Mouse (Mus musculus) heart, adult 8-10 months (tissue): ENCODE measurements around the gene Lman2l. TPM values are rescaled to one million over a fixed set of nuclear protein-coding genes. Genes with fewer than 3 reads are reported as not detected.
A peak's percentile ranks its signal among the peaks of the same experiment; 100 is the strongest.

Source experiments
- DNase-seq: peaks from one replicate; pipeline ENCODE4 v3.0.0; 2022; ENCODE audit warnings: low spot score
- total RNA-seq, 4 experiments: library from RNA; stranded (reverse); gene quantifications; 2 replicates each; pipeline ENCODE4 v1.2.4; 2022

Gene Lman2l
- total RNA-seq, 4 experiments from 2014 or later: 26.3 to 29.4 (median 27.8) TPM

DNA sequence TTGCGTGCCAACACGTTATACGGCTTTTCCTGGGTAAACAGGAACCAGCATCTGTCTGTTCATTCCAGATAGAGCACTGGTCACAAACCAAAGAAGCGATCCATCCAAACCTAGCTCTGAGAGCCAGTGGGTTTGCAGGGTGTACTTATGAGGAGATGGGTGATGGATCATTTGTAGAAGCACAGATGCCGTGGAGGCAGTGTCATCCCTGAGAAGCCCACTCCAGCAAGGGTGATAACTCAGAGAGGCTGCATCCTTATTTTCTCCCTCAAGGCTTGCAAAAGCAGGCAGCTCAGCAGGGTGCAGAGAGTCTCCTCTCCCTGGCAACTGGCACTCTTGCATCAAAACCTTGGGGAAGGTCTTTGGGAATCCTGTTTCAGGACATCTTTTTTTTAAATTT lies 13.1 kb upstream of the Lman2l start:
- no peak for DNase-seq

DNA sequence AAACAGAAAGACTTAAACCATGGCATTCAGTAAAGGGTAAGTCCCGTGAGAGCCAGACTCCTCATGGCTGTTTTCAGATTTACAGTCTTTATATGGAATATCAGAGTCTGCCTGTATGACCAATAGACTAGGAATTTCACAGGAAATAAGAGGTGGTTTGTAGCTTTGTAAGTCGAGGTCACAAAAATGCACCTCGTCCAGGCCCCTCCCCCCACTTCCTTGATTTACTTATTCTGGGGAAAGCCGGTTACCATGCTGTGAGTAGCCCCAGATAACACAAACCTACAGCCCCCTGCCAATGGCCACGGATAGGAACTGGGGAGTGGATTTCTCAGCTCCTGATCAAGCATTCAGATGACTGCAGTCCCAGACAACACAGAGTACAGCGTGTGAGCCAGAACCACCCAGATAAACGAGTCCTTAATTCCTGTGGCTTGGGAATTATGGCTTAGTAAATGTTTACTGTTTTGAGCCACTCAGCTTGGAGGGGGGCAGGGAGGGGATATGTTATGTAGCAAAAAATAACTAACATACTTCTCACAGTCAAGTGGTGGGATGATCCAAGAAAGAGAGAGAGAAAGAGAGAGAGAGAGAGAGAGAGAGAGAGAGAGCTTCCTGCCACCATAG lies 12.4 kb upstream of the Lman2l start:
- no peak for DNase-seq

DNA sequence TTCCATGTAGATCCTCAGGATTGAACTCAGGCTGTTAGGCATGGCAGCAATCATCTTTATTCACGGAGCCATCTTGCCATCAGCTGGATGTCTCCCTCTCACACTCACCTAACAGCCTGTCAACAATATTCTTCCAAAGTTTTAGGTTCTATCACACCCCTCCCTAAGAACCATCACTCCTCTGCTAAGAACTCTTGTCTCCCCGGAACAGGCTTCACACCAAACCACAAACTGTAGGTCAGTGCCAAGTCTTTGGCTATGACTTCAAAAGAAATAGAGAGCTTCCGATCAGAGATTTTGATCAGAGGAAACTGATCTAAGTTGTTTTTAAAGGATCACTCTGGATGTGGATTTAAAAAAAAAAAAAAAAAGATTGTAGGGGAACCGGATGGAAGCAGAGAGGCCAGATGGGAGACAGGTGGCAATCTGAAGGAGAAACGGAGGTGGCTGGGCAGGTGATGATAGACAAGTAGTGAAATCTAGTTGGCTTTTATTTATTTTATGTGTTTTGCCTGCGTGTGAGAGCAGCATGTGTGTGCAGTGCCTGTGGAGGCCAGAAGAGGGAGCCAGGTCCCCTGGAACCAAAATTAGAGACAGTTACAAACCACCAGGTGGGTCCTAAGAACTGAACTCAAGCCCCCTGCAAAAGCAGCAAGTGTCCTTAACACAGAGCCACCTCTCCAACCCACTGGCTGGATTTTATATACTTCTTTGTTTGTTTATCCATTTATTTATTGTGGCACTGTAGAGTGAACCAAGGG lies 9.2 kb upstream of the Lman2l start:
- no peak for DNase-seq

DNA sequence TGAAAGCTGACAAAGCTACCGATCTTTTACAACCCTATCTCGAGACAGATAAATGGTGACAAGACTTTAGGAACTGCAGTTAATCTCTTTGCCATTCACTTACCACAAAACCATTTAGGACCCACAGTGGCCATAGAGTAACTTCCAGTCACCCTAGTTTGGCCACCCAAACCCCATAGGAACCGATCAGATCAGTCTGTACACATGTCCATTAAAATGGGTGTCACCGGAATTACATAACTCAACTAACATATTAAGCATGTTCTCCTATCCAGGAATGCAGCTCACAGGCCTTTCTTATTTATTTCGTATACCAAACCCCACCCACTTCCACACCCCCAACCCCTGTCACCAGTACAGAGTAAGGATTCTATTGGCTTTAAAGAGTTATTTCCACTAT lies 1.8 kb upstream of the Lman2l start:
- no peak for DNase-seq

DNA sequence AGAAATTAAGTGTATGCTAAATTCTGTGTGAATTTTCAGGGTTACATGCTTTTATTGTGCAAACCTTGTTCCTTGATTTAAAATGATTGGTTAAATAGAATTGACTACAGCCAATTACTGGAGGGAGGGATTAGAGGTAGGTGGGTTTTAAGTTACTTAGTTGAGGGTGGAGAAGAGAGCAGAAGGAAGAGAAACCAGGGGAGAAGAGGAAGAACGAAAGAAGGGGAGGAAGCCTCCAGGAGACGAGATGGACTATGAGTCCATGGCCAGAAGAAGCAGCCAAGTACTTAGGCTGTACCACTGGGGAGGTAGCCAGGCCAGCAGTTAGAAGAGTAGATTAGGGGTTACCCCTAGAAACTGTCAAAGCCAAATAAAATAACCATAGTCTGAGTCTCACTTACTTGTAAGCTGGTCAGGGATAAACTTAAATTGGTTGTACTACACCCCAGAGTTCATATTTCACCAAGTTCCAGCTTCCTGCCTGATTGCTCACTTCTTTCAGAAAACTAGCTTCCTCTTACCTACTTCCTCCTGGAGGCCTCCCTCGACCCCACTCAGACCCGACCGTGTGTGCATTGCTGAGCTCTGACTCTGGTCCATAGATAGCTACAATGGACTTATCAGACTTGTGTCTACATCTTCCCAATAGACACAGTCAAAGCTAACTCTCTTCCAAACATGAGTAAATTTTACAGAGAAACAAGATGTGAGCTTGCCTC lies 1.2 kb upstream of the Lman2l start:
- DNase-seq: no peak

DNA sequence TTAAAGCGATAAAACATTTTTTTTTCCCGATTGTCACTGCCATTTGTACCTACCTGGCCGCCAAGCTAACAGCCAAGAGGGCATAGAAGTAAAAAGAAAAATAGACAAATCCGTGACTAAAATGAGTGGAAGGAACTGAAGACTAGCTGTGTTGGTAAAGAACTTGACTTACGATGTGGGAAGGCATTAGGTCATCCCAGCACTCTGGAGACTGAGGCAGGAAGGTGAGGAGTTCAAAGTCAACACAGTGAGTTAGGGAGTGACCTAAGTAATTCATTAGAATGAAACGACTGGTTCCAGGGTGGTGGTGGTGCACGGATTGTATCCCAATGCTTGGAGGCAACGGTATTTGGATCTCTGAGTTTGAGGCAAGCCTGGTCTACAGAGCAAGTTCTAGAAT lies 437 bp upstream of the Lman2l start:
- DNase-seq: no peak

DNA sequence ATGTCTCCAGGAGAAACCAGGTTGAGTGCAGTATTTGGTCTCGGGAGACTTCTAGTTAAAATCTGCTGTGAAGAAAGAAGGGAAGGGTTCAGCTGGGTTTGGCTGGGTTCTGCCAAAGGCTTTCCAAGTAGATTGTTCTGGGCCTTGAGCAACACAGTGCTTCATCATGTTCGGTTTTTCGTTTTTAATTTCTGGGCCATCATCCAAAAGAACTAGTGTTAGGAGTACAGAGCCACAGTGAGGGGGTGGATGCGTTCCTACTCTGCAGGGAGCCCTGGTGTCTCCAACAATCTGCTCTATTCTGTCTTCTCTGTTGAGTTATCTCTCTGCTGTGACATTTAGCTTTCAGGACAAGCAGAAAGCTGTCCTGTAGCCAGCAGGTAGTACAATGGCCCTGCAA lies 4.0 kb downstream of the Lman2l start:
- DNase-seq: peak; percentile 57

DNA sequence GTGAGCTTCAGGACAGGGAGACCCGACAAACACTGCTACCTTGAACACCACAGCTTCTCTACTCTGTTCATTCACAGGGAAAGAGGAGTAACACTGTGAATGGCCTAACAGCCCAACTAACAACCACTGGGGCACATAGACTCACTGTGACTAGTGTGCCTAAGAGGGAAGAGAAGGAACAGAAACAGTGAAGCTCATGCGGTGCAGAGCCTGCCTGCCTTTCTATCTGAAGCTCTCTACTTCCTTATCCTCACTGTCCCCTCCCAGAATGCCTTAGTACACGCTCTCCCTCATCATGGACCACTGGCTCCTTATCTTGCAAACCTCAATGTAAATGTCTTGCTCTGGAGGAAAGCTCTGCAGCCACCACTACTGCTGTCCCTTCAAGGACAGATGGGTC lies 7.8 kb downstream of the Lman2l start:
- no peak for DNase-seq

DNA sequence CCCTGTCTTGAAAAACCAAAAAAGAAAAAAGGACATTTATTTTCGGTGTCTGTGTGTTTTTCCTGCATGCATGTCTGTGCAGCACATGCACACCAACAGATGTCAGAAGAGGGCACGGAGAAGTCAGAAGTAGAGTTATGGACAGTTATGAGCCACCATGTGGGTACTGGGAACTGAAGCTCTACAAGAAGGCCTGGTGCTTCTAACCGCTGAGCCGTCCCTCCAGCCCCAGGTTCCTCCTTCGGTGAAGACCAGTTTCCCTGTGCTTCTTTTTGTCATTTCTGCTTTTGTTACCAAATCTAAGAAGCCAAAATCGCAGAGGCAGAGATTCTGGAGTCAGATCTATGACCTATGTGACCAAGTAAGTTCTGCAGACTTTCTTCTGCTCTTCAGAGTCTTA lies 8.6 kb downstream of the Lman2l start:
- no peak for DNase-seq

DNA sequence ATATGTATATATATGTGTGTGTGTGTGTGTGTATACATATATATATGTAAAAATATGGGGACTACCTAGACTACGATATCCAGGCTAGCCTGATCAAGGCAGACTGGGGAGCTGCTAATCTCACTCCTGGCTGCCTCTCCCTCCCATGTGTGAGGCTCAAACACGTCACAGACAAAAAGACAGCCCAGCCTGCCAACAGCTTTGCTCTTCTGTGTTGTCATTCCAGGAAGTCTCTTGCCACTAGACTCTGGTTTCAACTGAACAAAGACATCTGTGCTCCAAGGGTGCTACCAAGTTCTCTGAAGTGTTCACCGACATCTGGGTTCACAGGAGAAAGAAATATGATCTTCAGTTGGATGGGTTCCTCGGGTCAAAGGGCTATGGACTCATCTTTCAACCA lies 10.0 kb downstream of the Lman2l start:
- no peak for DNase-seq

DNA sequence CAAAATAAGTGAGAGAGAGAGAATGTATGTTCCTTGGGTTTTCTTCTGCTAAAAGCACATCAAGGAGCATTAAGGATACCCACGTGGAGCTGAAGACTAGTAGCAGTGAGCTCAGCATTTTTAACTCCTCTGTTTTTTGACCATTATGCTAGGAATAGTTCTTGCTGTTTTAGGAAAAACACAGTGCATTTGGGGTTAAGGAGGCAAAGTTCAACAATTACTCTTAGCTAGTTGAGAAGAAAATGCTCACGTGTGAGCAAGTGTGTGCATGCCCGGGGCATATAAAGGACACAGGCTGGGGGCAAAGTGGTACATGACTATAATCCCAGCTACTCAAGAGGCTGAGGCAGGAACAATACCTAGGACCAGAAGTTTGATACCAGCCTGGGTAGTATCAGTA lies 11.5 kb downstream of the Lman2l start:
- no peak for DNase-seq

DNA sequence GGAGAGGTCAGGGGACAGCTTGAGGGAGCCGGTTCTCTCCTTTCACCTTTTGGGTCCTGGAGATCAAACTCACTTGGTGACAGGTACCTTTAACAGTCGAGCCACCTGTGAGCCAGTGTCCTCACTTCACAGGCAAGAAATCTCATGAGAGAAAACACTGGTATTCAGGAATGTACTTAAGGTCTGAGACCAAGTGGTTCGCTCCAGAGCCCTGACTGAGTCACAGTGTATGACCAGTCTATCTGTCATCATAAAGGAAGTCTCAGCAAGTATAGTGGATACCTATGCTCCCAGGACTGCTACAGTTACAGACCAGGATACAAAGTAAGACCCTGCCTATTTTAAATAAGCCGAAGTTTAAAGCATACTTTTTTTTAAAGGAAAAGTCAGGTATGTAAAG lies 12.1 kb downstream of the Lman2l start:
- no peak for DNase-seq

DNA sequence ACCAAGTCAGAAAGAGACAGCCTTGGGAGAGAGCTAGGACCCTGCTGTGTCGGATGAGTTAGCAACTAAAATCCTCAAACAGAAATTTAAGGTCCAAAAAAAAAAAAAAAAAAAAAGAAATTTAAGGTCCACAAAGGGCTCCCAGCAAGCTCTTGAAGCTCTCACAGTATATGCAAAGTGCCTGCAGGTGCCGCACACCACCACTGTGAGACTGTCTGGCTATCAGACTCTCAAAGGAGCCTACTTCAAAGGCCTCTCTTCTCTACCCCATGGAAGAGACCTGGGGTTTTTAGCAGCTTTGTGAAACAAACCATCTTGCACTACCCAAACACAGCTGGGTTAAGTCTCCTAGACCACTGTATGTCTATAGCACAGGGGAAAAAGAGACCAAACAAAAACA lies 15.6 kb downstream of the Lman2l start:
- no peak for DNase-seq

DNA sequence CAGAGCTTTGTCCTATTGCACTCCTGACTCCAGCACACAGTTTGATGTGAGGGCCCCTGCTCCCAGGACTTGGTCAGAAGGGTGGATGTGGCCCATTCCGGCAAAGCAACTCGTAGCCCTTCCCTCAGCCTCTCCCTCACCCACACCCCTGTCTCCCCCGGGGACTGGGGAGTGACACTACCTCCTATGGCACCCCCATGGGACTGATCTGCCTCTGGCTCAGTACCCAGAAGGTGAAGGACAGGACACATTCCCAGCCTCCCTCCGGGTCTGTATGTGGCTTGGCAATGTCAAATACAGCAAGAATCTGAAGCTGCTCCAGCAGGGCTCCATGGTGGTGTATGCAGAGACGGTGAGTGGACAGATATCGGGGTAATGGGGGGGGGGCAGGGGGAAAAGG lies 40.5 kb downstream of the Lman2l start:
- no peak for DNase-seq

DNA sequence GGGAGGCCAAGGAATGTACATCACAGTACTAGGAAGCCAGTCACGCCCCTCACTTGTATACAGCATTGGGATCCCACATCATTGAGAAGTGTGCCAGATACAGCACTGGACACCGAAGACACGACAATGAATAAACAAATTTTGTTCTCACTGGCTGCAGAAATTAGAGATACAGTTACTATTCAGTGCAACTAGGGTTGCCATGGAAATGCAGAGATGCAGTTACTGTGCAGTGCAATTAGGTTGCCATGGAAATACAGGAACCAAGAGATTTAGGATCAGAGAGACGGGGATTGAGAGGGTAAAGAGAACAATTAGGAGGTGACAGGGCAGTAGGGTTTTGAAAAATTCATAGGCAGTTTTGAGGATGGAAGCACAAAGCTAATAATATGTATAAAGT lies 43.6 kb downstream of the Lman2l start:
- no peak for DNase-seq

DNA sequence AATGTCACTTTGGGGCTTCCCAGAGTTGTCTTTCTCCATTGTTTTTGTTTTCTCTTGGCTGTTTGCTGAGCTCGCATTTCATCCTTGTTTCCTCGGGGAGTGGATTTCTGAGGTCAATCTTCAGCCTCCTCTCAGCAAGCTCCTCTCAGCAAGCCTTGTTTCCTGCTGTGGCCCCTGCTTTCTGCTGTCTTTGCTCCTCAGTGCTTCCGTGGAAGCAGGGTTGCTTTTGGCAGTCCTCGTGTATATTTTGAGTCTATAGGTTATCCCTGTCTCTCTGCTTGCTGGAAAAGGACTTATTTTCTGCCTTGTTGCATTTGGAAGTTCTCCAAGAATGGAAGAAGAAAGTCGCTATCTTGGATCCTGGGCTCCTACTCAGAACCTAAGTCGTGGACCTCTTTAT lies 48.0 kb downstream of the Lman2l start:
- DNase-seq: no peak

DNA sequence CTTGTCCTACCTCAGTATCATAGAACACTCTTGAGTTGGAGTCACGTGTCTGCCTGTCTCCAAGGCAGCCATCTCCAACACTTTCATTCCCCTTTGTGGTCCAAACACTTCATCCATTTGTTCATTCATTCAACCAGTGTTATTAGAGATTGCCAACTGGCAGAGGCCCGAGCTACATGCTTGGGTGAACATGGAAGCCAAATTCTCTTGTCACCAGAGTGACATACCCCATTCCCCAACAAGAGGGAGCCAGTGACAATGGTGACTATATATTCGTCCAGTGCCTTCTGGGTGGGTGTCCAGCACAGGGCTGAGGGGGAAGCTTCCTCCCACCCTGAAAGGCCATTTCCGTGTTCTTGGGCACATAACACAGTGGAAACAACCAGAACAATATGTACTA lies 65.5 kb downstream of the Lman2l start:
- DNase-seq: no peak

DNA sequence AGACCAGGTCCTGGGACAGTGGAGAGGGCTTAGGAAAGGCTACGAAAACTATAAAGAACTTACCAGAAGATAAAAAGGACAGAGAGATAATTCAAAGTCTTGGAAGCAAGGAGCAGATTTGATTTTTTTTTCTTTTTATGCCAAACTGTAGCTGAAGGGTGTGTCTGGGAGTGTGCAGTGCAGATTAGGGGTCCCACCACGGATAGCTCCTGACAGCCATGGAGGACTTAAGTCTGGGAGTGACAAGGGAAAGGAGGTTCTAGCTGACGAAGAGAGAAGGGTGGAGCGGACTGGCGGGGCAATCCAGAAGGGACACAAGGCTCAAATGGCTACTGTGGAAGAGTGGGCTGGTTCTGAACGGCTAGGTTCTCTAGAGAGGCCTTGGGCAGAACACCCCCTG lies 66.2 kb downstream of the Lman2l start:
- DNase-seq: no peak

DNA sequence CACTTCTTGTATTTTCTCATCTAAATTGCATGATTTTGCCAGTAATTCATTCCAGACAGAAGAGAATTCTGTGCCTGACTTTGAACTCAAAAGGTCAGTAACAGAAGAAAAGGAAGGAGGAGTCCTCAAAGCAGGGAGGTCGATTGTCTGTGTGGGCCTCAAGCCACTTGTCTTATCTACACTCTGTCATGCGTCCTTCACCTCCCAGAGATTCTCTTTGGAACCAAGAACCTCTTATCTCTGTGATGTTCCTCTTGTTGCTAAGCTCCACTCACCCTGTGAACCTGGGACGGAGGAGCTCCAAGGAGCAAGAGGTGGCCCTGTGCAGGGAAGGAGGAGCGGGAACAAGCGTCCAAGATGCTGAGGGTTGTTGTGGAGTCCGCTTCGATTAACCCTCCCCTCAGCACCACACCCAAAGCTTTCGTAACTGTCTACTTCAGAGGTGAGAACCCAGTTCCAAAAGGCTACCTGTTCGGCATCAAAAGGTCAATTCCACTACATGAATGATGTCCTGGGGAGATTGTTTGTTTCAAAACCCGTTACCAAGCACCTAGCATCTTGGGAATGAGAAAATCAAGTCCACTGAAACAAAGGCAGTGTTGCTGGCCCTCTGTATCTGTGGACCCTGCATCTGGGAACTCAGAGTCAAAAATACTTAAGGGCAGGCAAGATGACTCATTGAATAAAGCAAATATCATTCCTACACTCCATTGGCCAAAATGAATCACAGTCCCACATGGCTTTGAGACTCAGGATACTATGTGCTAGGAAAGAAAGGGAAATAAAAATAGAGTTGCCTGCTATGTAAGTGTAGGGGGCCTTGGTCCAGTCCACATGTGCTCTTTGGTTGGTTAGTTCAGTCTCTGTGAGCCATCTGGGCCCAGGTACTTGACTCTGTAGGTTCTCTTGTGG lies 72.9 kb downstream of the Lman2l start, which contains the start of gene Fer1l5:
Gene Fer1l5, plus strand, starts transcription at position 358 of the 912 bp plus-strand sequence.
- DNase-seq: no peak

DNA sequence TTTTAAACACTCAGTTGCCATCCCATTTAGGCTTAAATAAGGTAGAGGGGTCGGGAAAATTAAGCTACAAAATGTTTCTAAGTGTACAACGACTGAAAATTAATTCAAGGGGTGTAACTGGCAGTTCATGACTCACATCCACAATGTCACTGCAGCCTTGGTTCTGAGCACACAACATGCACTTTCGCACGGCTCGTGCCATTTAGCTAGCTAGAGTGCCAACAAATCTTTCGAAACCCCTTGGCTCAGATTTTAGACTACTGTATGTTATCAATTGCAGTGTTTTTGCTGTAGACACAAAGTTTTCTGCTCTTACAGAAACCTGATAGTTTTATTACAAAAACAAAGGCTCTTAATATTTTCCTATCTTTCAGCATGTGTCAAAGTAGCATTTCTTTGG lies 74.2 kb downstream of the Lman2l start:
- DNase-seq: no peak
